Mouse (Mus musculus): ENCODE data around the gene Gsx2.

Gene Gsx2

GRCm38 (mm10) chr5:75075383-75075941 is at the start of gene Gsx2:
TSS of gene Gsx2 (plus strand) at chr5:75075601.
- DNase-seq (ENCODE audit: low read depth): no peak

GRCm38 (mm10) chr5:75035475-75035874 is 39.9 kb upstream of the Gsx2 start:
- no peak for DNase-seq (ENCODE audit: low read depth)

- DNase-seq (ENCODE audit: low read depth): no peak
Observed at GRCm38 (mm10) chr5:75039307-75039706, 36.1 kb upstream of the Gsx2 start.

- DNase-seq (ENCODE audit: low read depth): peak; percentile 28
Observed at GRCm38 (mm10) chr5:75043011-75043445, 32.4 kb upstream of the Gsx2 start.

GRCm38 (mm10) chr5:75043621-75044301 is 31.6 kb upstream of the Gsx2 start:
- peak; percentile 46 for DNase-seq (ENCODE audit: low read depth)

GRCm38 (mm10) chr5:75044310-75044904 is 31.0 kb upstream of the Gsx2 start, which contains the start of gene Chic2:
TSS of gene Chic2 (minus strand) at chr5:75044774.
- DNase-seq (ENCODE audit: low read depth): peak; percentile 89

- DNase-seq (ENCODE audit: low read depth): peak; percentile 48
Observed at GRCm38 (mm10) chr5:75045371-75045770, 30.0 kb upstream of the Gsx2 start.

GRCm38 (mm10) chr5:75046681-75047321 is 28.6 kb upstream of the Gsx2 start:
- DNase-seq (ENCODE audit: low read depth): peak; percentile 85

GRCm38 (mm10) chr5:75051109-75051508 is 24.3 kb upstream of the Gsx2 start:
- no peak for DNase-seq (ENCODE audit: low read depth)

GRCm38 (mm10) chr5:75063177-75063576 is 12.2 kb upstream of the Gsx2 start:
- DNase-seq (ENCODE audit: low read depth): peak; percentile 35

- no peak for DNase-seq (ENCODE audit: low read depth)
Observed at GRCm38 (mm10) chr5:75066715-75067114, 8.7 kb upstream of the Gsx2 start.

- DNase-seq (ENCODE audit: low read depth): no peak
Observed at GRCm38 (mm10) chr5:75067125-75067756, 8.2 kb upstream of the Gsx2 start.

GRCm38 (mm10) chr5:75070132-75070531 is 5.3 kb upstream of the Gsx2 start:
- DNase-seq (ENCODE audit: low read depth): no peak

- DNase-seq (ENCODE audit: low read depth): no peak
Observed at GRCm38 (mm10) chr5:75070656-75071375, 4.6 kb upstream of the Gsx2 start.

- no peak for DNase-seq (ENCODE audit: low read depth)
Observed at GRCm38 (mm10) chr5:75071951-75072350, 3.5 kb upstream of the Gsx2 start.

GRCm38 (mm10) chr5:75072532-75072931 is 2.9 kb upstream of the Gsx2 start:
- no peak for DNase-seq (ENCODE audit: low read depth)

GRCm38 (mm10) chr5:75073167-75073566 is 2.2 kb upstream of the Gsx2 start:
- DNase-seq (ENCODE audit: low read depth): no peak

- DNase-seq (ENCODE audit: low read depth): peak; percentile 13
Observed at GRCm38 (mm10) chr5:75073684-75074083, 1.7 kb upstream of the Gsx2 start.

GRCm38 (mm10) chr5:75074132-75074531 is 1.3 kb upstream of the Gsx2 start:
- no peak for DNase-seq (ENCODE audit: low read depth)

GRCm38 (mm10) chr5:75074537-75075382 is 641 bp upstream of the Gsx2 start:
- DNase-seq (ENCODE audit: low read depth): no peak
